Comparison of ENCODE assay signal across 8 mouse cellular contexts in genomic region chrX:11998934-11999336, GRCm38 (mm10).
A peak's percentile ranks its signal among the peaks of the same experiment; 100 is the strongest.
DNase-seq lines count a peak whose midpoint lies in the region; ATAC-seq and TF ChIP-seq lines count a peak whose summit lies in the region.

No protein-coding gene starts in this region.

- no peaks in the 10 kb centered on the region for H3K36me3 ChIP-seq in embryonic facial prominence, embryonic 14.5 days (ENCODE audit: control insufficient read depth, insufficient read depth, low read length)
- H3K36me3 ChIP-seq in heart, embryonic 13.5 days, result no peaks in the 10 kb centered on the region
- H3K36me3 ChIP-seq in kidney, embryonic 16.5 days (ENCODE audit: insufficient read depth, low read length), result no peaks in the 10 kb centered on the region
- H3K36me3 ChIP-seq in lung, postnatal 0 days (ENCODE audit: insufficient read depth, low read length), result no peaks in the 10 kb centered on the region

- peak overlapping the region; percentile 64 for H3K4me2 ChIP-seq in embryonic facial prominence, embryonic 14.5 days (ENCODE audit: low read depth, low read length)
- H3K4me2 ChIP-seq in heart, embryonic 13.5 days, result peak overlapping the region; percentile 78
- H3K4me2 ChIP-seq in kidney, embryonic 16.5 days (replicated peaks; ENCODE audit: low read depth, low read length), result peak overlapping the region; percentile 59
- peak overlapping the region; percentile 51 for H3K4me2 ChIP-seq in lung, postnatal 0 days (replicated peaks; ENCODE audit: low read depth, low read length)

- DNase-seq in CD4-positive, CD25-positive, alpha-beta regulatory T cell, adult 2 months (ENCODE audit: low read depth, low spot score), result peak; percentile 87
- peak; percentile 69 for DNase-seq in adrenal gland, postnatal 10 days
- peak; percentile 85 for DNase-seq in embryonic facial prominence, embryonic 14.5 days (ENCODE audit: low spot score)
- peak; percentile 76 for DNase-seq in lung, postnatal 0 days (ENCODE audit: low spot score)
- peak; percentile 26 for DNase-seq in ovary, postnatal 10 days (ENCODE audit: low spot score)
- peak; percentile 73 for DNase-seq in thymus, postnatal 0 days (ENCODE audit: low spot score)

- H3K4me1 ChIP-seq in embryonic facial prominence, embryonic 14.5 days (ENCODE audit: control insufficient read depth, insufficient read depth, low read length), result peaks cover 18% of the 10 kb centered on the region
- H3K4me1 ChIP-seq in heart, embryonic 13.5 days, result peaks cover 33% of the 10 kb centered on the region
- peaks cover 17% of the 10 kb centered on the region; the same call in 1 of the 2 replicates for H3K4me1 ChIP-seq in kidney, embryonic 16.5 days (ENCODE audit: insufficient read depth, low read length)
- H3K4me1 ChIP-seq in lung, postnatal 0 days (ENCODE audit: insufficient read depth, low read depth, low read length), result no peaks in the 10 kb centered on the region

- no peak overlapping the region; the same call in 1 of the 2 replicates for H3K27ac ChIP-seq in embryonic facial prominence, embryonic 14.5 days (replicated peaks; ENCODE audit: low read depth, low read length)
- H3K27ac ChIP-seq in heart, embryonic 13.5 days (replicated peaks), result no peak overlapping the region
- no peak overlapping the region for H3K27ac ChIP-seq in kidney, embryonic 16.5 days (ENCODE audit: low read length)
- H3K27ac ChIP-seq in lung, postnatal 0 days (ENCODE audit: low read length), result no peak overlapping the region

- WGBS in embryonic facial prominence, embryonic 14.5 days, result 0% methylated on average over 8 of the region's 41 CpGs
- 4% methylated on average over 31 of the region's 41 CpGs for WGBS in heart, embryonic 13.5 days
- WGBS in kidney, embryonic 16.5 days, result 2% methylated on average over 23 of the region's 41 CpGs
- WGBS in lung, postnatal 0 days, result 1% methylated on average over 16 of the region's 41 CpGs

- peaks cover 51% of the 10 kb centered on the region for H3K27me3 ChIP-seq in embryonic facial prominence, embryonic 14.5 days (replicated peaks; ENCODE audit: control insufficient read depth, insufficient read depth, low read length)
- H3K27me3 ChIP-seq in heart, embryonic 13.5 days (replicated peaks), result peaks cover 79% of the 10 kb centered on the region
- peaks cover 60% of the 10 kb centered on the region for H3K27me3 ChIP-seq in kidney, embryonic 16.5 days (ENCODE audit: insufficient read depth, low read length)
- no peaks in the 10 kb centered on the region; the same call in 1 of the 2 replicates for H3K27me3 ChIP-seq in lung, postnatal 0 days (replicated peaks; ENCODE audit: insufficient read depth, low read length)

- peak overlapping the region; percentile 56 for H3K9ac ChIP-seq in embryonic facial prominence, embryonic 14.5 days (ENCODE audit: low read depth, low read length)
- H3K9ac ChIP-seq in heart, embryonic 13.5 days, result peak overlapping the region; percentile 75
- H3K9ac ChIP-seq in kidney, embryonic 16.5 days (replicated peaks; ENCODE audit: low read length), result peak overlapping the region; percentile 55
- no peak overlapping the region for H3K9ac ChIP-seq in lung, postnatal 0 days (replicated peaks; ENCODE audit: low read depth)

- ATAC-seq in embryonic facial prominence, embryonic 14.5 days (ENCODE audit: low read depth), result peak; percentile 89
- peak; percentile 88 for ATAC-seq in heart, embryonic 13.5 days (ENCODE audit: extremely low read depth, insufficient number of reproducible peaks, low FRiP score, low TSS enrichment)
- ATAC-seq in kidney, embryonic 16.5 days (ENCODE audit: low FRiP score, low TSS enrichment), result peak; percentile 85
- ATAC-seq in lung, postnatal 0 days, result peak; percentile 90

- no peak for TF ChIP-seq EP300 in lung, postnatal 0 days (IDR thresholded peaks at IDR 0.05)

- TF ChIP-seq CTCF in lung, postnatal 0 days (IDR thresholded peaks at IDR 0.05), result peak; percentile 40

- H3K4me3 ChIP-seq in embryonic facial prominence, embryonic 14.5 days (ENCODE audit: low read depth, low read length), result peak overlapping the region; percentile 36
- H3K4me3 ChIP-seq in heart, embryonic 13.5 days, result peak overlapping the region; percentile 51
- peak overlapping the region; percentile 37 for H3K4me3 ChIP-seq in kidney, embryonic 16.5 days (ENCODE audit: low read length)
- peak overlapping the region; percentile 19; the same call in 1 of the 2 replicates for H3K4me3 ChIP-seq in lung, postnatal 0 days (ENCODE audit: low read depth, low read length)

- no peaks in the 10 kb centered on the region for H3K9me3 ChIP-seq in embryonic facial prominence, embryonic 14.5 days (ENCODE audit: control insufficient read depth, low read length)
- no peaks in the 10 kb centered on the region for H3K9me3 ChIP-seq in heart, embryonic 13.5 days
- H3K9me3 ChIP-seq in kidney, embryonic 16.5 days (ENCODE audit: low read length), result no peaks in the 10 kb centered on the region
- H3K9me3 ChIP-seq in lung, postnatal 0 days (ENCODE audit: low read length), result no peaks in the 10 kb centered on the region

Comparison
In these comparisons a context has a peak if more than half of its experiments do, and no peak if none do; other contexts are left out.
1. DNase-seq: peak in every context shown above with its lines; median percentile 87 in CD4-positive, CD25-positive, alpha-beta regulatory T cell, adult 2 months; 85 in embryonic facial prominence, embryonic 14.5 days; 76 in lung, postnatal 0 days; 73 in thymus, postnatal 0 days; 69 in adrenal gland, postnatal 10 days; 26 in ovary, postnatal 10 days.